Mouse (Mus musculus): Measurements from ENCODE around the gene Eml4. TPM values are rescaled to one million over a fixed set of nuclear protein-coding genes. Genes with fewer than 3 reads are reported as not detected.

Gene Eml4
- total RNA-seq, 2 experiments from 2014 or later: 23.3 to 26.1 TPM

DNA sequence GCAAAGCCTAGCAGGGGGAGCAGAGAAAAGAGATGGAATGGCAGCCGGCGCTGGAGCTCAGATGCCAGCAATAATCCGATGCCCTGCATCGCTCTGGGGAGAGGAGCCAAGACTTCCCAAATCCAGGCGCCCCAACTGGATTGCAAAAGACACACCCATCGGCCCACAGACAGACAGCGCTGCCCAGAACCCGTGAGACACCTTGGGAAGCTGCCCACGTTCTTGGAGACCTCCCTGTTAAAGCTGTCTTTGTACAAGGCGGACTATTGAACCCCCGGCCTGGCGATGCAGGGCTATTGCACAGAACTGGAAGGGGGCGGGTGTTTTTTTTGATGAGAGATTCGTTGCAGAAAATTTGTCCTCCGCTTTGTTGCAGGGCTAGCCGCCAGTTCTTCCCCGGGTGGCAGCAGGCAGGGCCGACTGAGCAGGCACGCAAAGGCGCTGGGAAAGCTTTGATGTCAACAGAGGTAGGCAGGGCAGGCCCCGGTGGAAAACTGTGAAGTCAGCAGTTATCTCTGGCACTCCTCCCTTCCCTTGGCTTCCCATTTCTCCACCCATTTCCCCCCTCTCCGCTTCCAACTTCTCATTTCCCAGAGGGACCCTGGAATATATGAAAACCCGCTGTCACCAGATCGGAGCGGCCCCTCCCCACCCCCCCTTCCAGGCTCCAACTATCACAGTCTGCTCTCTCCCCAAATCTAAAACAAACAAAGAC lies 28.0 kb upstream of the Eml4 start:
- H3K4me3 ChIP-seq: peak overlapping the region; percentile 45
- TF ChIP-seq CTCF (conservative IDR thresholded peaks at IDR 0.05): no peak
- peak overlapping the region; percentile 68 for H3K27ac ChIP-seq
- DNase-seq (ENCODE audit: low spot score in 2 of 2): peak; percentile 46 to 55

DNA sequence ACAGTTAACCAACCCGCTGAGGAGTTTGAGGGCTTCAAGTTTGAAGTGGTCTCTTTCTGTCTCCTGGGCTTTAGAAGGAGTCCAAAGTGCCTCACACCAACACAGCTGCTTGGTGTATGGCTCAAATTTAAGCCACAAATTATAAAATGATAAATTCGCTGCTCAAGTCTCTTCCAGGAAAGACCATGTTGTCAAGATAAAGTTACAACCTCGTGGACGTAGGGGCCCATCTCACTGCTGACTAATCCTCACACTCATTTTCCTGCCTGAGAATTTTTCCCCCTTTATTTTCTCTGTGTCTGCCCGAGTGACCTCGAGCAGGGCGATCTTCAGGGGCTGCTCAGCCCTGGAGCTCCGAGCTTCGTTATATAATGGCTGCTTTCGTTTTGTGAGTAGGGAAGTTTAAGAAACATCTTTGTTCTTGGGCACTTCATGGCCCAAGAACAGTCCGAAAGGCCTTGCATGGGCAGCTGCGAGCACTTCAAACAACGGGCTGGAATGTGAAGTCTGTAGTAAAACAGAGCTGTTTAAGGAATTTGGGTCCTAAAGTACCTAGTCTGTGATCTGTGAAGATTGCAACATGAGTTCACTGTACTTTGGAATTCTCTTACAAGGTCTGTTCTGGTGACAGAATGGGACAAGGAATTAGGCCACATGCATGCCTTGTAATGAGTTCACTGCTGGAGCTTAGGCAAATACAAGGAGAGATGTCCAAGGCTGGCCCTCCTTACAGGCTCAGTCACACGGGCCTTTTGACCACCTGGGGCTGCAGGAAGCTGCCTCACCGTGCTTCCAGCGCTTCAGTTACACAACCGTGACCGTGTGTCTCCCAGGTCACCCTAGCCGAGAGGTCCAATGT lies 27.1 kb upstream of the Eml4 start:
- no peak for DNase-seq (ENCODE audit: low spot score in 2 of 2)
- peak overlapping the region; percentile 68 for H3K27ac ChIP-seq
- no peak for TF ChIP-seq CTCF (conservative IDR thresholded peaks at IDR 0.05)
- no peak overlapping the region; the same call in 1 of the 2 replicates for H3K4me3 ChIP-seq

- Histone ChIP-seq H3K4me3 (no peak overlapping the region), H3K27ac (peak overlapping the region; percentile 68)
- DNase-seq (ENCODE audit: low spot score in 2 of 2): peak in 1 of 2 experiments; percentile 26
- TF ChIP-seq CTCF (conservative IDR thresholded peaks at IDR 0.05): no peak
Measured at GRCm38 (mm10) chr17:83324269-83324616, 26.5 kb upstream of the Eml4 start.

GRCm38 (mm10) chr17:83335183-83335584 lies 15.5 kb upstream of the Eml4 start:
- no peak for DNase-seq (ENCODE audit: low spot score in 2 of 2)
- H3K4me3 ChIP-seq: no peak overlapping the region
- no peak for TF ChIP-seq CTCF (conservative IDR thresholded peaks at IDR 0.05)
- H3K27ac ChIP-seq: no peak overlapping the region

DNA sequence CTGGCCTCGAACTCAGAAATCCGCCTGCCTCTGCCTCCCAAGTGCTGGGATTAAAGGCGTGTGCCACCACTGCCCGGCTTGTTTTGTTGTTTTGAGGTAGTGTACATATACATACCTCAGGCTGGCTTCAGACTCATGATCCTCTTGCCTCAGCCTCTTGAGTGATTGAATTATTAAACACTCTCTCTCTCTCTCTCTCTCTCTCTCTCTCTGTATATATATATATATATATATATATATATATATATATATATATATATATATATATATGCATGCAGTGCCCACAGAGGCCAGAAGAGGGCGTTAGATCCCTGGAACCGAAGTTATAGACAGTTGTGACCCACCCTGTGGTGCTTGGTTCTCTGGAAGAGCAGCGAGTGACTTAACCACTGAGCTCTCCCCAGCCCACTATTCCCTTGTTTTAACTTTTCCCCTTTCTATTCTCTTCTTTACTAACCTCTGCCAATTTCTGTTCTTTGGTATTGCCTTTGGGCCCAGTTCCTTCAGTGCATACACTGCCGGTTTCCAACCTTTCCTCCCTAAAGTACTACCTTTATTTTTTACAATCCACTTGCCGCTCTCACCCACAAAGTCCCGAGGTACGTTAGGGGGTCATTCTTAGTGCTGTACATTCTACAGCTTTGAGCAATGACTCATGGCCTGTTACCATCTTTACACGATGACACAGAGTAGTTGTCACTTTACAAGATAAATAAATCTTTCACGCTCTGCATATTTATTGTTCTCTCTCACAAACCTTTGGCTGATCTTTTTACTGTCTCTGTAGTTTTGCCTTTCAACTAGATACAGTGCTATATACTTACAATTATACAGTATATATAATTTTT lies 13.5 kb upstream of the Eml4 start:
- Histone ChIP-seq H3K27ac (no peak overlapping the region), H3K4me3 (no peak overlapping the region)
- peak; percentile 39 for TF ChIP-seq CTCF (conservative IDR thresholded peaks at IDR 0.05)
- DNase-seq (ENCODE audit: low spot score in 2 of 2): no peak

- DNase-seq (ENCODE audit: low spot score in 2 of 2): no peak
- Histone ChIP-seq H3K27ac (no peak overlapping the region), H3K4me3 (no peak overlapping the region)
- no peak for TF ChIP-seq CTCF (conservative IDR thresholded peaks at IDR 0.05)
Measured at GRCm38 (mm10) chr17:83339368-83340085, 11.2 kb upstream of the Eml4 start.

DNA sequence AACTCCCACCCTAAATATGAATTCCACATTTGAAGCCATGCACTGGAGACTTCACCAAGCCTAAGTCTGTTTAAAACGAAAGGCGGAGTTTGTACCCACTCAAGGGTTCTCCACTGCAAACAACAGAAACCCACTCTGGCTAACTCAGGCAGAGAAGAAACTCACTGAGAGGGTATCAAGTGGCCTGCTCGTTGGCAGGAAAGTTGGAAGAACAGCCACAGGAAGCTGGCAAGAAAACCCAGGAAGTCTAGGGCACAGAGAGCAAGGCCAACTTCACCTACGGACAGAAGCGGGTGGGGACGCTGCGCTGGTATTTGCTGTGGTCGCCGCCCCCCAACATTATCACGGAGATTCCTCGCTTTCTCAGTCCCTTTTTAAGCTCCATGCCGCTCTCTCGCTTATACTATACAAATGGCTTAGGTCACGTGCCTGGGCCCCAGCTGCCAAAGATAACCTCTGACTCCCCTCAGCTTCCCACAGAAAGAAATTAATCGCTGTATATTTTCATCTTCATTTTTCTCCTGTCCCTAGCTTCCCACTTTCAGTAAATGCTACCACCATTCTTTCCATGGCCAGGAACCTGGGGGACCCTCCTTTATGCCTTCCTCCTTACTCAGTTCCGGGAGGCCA lies 9.7 kb upstream of the Eml4 start:
- no peak for DNase-seq (ENCODE audit: low spot score in 2 of 2)
- no peak for TF ChIP-seq CTCF (conservative IDR thresholded peaks at IDR 0.05)
- H3K27ac ChIP-seq: no peak overlapping the region
- H3K4me3 ChIP-seq: no peak overlapping the region

DNA sequence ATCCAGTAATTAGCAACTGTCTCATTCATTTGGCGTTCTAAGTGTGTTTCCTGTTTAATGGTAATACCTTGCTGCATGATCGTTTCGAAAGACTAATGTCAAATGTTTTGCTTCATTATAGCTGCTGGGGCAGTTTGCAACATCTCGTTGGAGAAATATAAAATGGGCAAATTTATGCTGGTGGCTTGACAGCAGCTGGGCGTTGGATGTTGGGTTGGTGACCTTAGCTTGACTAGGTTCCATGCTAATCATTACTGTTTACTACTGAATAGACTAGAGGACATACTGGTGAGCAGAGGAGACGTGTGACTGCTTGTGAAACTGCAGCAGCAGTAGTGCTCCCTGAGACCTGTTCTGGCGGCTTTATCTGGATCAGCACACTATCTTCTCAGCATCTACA lies 6.5 kb upstream of the Eml4 start:
- H3K4me3 ChIP-seq: no peak overlapping the region
- H3K27ac ChIP-seq: no peak overlapping the region
- DNase-seq (ENCODE audit: low spot score in 2 of 2): no peak
- no peak for TF ChIP-seq CTCF (conservative IDR thresholded peaks at IDR 0.05)

GRCm38 (mm10) chr17:83348056-83348822 lies 2.5 kb upstream of the Eml4 start:
- no peak overlapping the region for H3K4me3 ChIP-seq
- no peak for TF ChIP-seq CTCF (conservative IDR thresholded peaks at IDR 0.05)
- H3K27ac ChIP-seq: no peak overlapping the region
- DNase-seq (ENCODE audit: low spot score in 2 of 2): no peak

- H3K4me3 ChIP-seq: peak overlapping the region; percentile 69
- no peak for DNase-seq (ENCODE audit: low spot score in 2 of 2)
Measured at GRCm38 (mm10) chr17:83351119-83351531, 394 bp downstream of the Eml4 start.

More at GRCm38 (mm10) chr17:83351119-83351531, 394 bp downstream of the Eml4 start:
- peak overlapping the region; percentile 91 for H3K27ac ChIP-seq
- TF ChIP-seq CTCF (conservative IDR thresholded peaks at IDR 0.05): no peak
